19 mouse cellular contexts compared by ENCODE assay signal in the genomic region with DNA sequence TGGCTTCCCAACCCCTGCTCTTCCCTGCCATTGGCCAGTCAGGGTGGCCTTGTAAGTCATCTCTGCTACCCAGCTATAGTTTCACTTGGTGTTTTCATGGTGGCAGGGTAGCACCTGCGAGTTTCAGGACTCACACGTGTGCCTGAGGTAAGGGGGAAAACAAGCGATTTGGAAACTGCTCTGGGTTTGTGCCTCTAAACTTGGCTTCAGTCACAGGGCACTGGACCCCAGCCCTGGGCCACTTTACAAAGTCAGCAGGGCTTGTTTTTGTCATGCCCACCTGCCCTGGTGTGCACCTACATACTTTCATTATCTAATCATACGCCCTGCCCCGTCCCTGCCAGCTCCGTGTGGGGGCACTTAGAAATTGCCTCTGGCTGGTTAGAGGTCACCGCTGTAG.
DNase-seq lines count a peak whose midpoint lies in the region.
"Had no signal": no experiment of that assay in that cellular context is flagged by ENCODE, and none has a peak within 500 bp of the region (broad histone marks: within the 10 kb centered on the region; RNA-seq: fewer than 3 reads in every experiment).

No protein-coding gene starts in this region.

- DNase-seq in heart, adult 11 months, result peak; percentile 94
- no peak for DNase-seq in heart, postnatal 4 days
- DNase-seq in spleen, postnatal 36 days (ENCODE audit: low spot score in 2 of 2), result peak; percentile 38 to 43
- no peak for DNase-seq in spleen, postnatal 10 days (ENCODE audit: low spot score in 2 of 2)
- DNase-seq in induced T-regulatory cell, adult 2 months (ENCODE audit: low read depth), result peak; percentile 24
- peak; percentile 66 for DNase-seq in splenic B cell, adult 2 months (ENCODE audit: low read depth, low spot score)
- DNase-seq in ovary, adult 18-20 months (ENCODE audit: low spot score), result no peak
- no peak for DNase-seq in layer of hippocampus, postnatal 36 days
- DNase-seq: cerebellum, adult 11-12 months; cerebellum, adult 9-10 months; cerebellum, postnatal 25 days; gastrocnemius, adult 2 months; gastrocnemius, postnatal 25 days; heart, postnatal 36 days had no signal

- no peaks in the 10 kb centered on the region for H3K36me3 ChIP-seq in splenic B cell, adult 2 months (ENCODE audit: control insufficient read depth, insufficient read depth, low read length, poor library complexity, severe bottlenecking)
- H3K36me3 ChIP-seq: G1E; heart, embryonic 13.5 days; intestine, embryonic 15.5 days had no signal

- no peaks in the 10 kb centered on the region for H3K27me3 ChIP-seq in splenic B cell, adult 2 months (ENCODE audit: control insufficient read depth, insufficient read depth, low read length, poor library complexity, severe bottlenecking)
- H3K27me3 ChIP-seq: embryonic facial prominence, embryonic 13.5 days; heart, embryonic 13.5 days; hindbrain, embryonic 13.5 days; intestine, embryonic 15.5 days had no signal

Comparison
In these comparisons a context has a peak if more than half of its experiments do, and no peak if none do; other contexts are left out.
1. DNase-seq: peak in heart, adult 11 months (single experiment), spleen, postnatal 36 days (2 of 2), induced T-regulatory cell, adult 2 months (single experiment) and splenic B cell, adult 2 months (single experiment); none in heart, postnatal 4 days (single experiment), spleen, postnatal 10 days (0 of 2), ovary, adult 18-20 months (single experiment) and layer of hippocampus, postnatal 36 days (0 of 2).